Mouse (Mus musculus) spleen, postnatal 4 days (tissue): ENCODE results near the gene Dyrk1a.
A peak's percentile ranks its signal among the peaks of the same experiment; 100 is the strongest.
"Not testable (repeated sequence)": the region's sequence is repeated elsewhere in the genome, so short reads cannot be mapped to it uniquely, and the experiment has no call there.

Experiments used
- DNase-seq, 2 experiments: peaks; one replicate each; pipeline ENCODE4 v3.0.0; 2022; ENCODE audit warnings: low spot score in 2 of 2

Dyrk1a gene

DNA sequence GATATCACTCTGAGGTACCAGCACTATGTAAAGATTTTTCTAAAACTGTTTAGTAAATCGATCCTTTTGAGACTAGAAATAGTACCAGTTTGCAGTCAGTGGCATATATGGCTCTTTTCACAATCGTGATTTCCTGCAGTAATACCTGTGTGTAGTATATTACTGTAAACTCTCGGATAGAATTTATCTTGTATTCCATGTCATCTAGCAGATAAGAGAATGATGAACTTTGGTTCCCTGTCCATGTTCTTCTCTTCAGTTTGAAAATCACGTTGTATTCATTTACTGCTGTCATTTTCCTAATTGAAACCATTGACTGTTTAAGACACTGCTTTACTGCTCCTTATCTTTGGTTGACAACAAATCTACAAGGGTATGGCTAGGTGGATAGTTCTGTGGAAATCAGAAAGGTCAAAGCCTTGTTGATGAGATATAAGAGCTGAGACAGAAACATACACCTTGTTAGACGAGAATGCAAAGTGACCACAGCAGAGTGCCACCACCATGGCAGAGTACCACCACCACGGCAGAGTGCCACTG lies 62.7 kb downstream of the Dyrk1a start:
- DNase-seq: no peak

DNA sequence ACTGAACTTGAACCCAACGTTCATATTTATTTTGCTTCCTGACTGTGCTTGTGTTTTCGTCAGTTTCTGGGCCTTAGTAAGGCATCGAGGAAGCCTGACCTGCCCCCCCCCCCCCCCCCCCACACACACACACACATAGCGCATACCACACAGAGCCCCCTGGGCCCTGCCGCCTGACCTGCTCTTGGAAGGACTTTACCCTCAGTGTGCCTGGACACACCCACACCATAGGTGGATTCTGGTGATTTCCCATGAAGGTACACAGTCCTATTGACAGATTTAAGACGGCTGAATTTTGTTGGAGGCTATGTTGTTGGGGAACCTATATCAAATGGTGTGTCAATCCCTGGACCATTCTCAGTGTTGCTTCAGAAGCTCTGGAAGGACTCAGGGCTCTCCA lies 63.2 kb downstream of the Dyrk1a start:
- no peak for DNase-seq

DNA sequence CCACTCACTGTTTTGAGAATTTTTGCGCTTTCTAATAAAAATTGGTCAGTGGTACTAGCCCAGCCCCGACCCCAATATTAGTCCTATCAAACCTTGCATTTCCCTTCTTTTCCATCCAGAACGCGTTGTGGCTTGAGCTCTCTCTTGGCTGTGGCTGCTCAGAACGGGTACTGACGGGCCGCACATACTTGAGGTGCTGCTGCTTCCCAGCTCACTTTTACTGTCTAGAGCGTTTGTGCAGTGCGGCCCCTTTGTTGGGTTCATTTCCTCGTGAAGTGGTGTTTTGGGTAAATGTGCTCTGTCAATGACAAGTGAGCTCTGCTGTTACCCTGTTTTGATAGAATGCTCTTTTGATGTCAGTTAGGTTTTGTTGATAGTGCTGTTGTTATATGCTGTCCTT lies 67.6 kb downstream of the Dyrk1a start:
- DNase-seq: peak in 1 of 2 experiments; percentile 58

DNA sequence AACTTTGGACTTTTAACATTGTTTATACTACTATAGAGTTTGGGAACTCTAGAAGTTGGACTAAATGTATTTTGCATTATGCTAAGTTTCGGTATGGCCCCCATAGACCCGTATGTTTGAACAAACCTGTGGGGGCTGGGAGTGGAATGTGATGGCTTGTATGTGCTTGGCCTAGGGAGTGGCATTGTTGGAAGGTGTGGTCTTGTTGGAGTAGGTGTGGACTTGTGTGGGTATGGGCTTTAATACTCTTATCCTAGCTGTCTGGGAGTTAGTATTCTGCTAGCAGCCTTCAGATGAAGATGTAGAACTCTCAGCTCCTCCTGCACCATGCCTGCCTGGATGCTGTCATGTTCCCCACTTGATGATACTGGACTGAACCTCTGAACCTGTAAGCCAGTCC lies 72.0 kb downstream of the Dyrk1a start:
- DNase-seq: peak in 1 of 2 experiments; percentile 21

DNA sequence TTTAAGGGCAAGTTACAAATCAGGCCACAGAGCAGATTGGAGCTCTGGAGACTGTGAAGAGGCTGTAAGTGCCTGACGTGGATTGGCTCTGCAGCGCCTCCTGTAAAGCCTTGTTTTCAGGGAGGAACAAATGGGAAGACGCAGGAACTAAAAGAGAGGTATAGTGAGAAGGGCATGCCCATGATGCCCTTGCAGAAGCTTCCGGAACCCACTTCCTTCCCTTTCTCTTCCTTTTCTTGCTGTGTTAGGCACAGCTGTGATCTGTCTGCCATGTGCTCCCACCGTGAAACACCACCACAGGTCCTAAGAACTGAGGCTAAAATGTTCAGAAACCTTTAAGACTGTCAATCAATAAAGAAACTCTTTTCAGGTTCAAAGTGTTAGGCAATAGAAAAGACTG lies 77.3 kb downstream of the Dyrk1a start:
- DNase-seq: no peak

DNA sequence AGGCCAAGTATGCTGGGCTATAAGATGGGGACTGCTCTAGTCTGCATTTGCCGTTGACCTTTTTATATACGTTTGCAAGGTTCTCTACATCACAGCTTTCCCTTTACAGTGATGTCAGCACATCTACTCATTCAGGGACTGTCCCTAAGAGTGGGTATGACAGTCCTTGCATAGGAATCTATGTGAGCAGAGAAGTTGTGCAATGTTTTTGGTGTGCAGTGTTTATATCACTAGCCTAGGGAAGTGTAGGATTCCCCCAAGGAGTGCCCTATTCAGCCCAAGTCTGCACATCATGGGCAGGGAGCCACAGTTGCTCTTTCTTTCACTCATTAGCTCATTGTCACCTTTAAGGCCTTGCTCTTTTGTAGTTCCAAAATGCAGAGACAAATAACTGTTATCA lies 78.1 kb downstream of the Dyrk1a start:
- peak in 1 of 2 experiments; percentile 32 for DNase-seq

DNA sequence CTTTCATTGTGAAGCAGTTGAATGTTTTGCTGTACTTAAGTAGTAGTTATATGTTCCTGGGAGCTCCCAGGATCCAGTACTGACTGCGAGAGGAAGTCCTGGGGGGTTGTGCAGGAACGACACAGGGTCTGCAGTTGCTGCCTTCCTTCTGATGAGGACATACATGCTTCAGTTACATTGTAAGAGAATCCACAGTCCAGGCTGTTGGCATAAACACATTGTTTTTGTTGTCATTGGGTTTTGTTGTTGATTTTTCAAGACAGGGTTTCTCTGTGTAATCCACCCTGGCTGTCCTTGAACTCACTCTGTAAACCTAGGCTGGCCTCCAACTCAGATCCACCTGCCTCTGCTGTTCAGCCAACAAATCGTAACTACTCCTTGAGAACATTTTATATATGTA lies 80.1 kb downstream of the Dyrk1a start:
- DNase-seq: no peak

DNA sequence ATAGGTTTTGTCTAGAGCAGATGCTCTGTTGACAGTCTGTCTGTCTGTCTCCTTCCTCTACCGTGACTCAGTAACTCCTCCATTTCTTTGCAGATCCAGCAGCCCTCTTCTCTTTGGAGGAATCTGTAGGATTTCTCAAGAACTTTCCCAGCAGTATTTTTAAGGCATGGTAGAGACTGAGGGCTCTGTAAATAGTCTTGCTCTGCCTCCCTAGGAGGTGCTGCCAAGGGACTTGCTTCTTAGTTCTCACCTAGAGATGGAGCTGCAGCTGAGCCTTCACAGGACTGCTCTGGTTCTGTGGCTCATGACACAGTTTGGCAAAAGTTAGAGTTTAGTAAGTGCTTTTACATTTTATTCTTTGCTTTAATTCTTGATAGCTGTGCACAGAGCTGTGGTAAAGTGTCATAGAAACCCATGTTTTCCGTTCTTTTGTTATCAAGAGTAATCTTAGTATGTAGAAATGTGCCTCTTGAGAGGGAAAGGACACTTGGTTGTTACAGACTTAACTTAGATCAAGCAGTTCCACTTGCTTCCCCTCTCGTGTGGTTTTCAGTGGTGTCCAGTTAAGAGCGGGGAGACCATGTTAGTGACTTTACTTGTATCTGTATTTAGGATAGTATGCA lies 82.4 kb downstream of the Dyrk1a start:
- no peak for DNase-seq

DNA sequence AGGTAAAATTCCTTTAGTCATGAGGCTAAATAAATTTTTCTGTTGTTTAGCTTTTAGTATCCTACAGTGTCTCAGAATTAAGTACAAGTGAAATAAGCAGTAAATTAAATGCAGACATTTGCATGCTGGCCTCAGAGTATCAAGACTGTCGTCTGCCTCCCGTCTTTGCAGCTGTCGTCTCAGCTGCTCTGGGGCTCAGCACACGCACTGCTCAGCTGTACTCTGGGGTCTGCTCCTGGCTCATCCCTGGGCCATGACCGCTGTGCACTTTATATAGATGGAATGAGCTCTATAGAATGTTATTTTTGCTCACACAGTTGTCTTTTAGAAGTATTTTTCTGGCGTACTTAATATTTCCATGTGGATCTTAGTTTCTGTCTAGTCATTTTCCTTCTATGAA lies 85.3 kb downstream of the Dyrk1a start:
- no peak for DNase-seq

DNA sequence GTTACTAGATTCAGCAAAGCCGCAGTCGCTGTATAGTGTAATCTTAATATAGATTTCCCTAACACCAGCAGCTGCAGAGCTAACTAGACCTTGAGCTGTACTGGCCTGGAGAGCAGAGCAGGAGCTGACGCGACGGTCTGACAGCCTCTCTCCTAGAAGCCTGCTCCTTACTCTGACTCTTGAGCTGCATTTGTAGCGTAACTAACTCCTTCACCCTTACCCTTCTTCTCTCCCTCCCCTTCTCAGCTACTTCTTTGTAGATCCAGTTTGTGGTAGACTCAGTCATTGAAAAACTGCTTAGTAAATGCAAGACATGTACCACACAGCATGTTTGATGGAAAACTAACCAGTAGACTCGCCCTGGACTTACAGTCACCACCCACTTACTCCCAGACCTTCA lies 87.1 kb downstream of the Dyrk1a start:
- DNase-seq: no peak

DNA sequence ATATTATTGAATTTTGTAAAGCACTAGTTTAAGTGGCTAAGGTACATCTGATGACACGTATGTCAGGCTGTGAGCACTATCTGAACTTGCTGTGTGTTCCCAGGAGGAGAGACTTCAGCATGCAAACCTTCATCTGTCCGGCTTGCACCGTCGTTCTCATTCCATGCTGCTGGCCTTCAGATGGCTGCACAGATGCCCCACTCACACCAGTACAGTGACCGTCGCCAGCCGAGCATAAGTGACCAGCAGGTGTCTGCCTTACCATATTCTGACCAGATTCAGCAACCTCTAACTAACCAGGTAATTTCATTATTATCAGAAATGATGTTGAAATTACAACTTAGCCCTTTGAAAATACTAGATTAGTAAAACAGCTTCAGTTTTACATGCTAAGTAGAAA lies 89.6 kb downstream of the Dyrk1a start:
- DNase-seq: no peak

DNA sequence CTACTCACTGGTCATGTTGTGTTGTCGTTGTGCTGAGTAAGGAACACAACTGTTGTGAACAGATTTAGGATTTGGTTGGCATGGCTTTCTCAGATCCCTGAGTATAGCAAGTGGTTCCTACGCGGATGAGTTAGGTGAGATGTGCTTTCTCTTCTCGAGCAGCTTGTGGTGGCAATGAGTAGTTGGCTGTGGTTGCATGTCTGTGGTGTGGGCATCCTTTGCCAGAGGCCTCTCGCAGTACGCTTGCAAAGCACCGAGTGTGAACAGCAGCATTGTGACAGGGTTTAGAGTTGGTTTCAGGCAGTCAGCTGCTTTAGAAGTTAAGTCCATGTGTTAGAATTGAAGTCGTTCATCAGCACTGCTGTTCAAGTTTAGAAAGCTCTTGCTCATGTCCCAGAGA lies 90.4 kb downstream of the Dyrk1a start:
- no peak for DNase-seq

DNA sequence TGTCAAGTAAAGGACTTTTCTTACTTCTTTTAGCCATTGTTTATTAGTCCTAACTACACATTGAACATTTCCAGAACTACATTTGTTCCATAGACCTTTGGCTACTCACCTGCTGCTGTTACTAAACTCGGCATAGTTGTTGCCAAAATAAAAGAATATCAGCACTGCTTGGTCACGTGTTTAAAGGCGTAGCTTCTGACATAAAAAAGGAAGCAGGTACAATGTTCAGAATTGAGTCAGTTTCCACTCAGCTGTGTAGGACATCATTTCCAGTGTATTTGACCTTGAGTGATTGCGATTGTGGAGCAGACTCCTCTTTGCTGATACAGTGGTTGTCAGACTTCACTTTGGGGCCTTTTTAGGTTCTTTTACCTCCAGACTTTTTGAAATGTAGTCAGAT lies 97.7 kb downstream of the Dyrk1a start:
- DNase-seq: no peak

DNA sequence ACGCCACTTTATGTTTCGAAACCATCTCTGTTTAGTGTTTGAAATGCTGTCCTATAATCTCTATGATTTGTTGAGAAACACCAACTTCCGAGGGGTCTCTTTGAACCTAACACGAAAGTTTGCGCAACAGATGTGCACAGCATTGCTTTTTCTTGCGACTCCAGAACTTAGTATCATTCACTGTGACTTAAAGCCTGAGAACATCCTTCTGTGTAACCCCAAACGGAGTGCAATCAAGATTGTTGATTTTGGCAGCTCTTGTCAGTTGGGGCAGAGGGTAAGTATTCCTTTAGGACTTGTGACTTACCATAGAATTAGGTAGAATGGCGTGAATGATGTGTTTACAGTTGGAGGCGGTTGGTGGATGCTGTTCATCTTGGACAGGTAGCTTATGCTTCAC lies 101.5 kb downstream of the Dyrk1a start:
- no peak for DNase-seq

DNA sequence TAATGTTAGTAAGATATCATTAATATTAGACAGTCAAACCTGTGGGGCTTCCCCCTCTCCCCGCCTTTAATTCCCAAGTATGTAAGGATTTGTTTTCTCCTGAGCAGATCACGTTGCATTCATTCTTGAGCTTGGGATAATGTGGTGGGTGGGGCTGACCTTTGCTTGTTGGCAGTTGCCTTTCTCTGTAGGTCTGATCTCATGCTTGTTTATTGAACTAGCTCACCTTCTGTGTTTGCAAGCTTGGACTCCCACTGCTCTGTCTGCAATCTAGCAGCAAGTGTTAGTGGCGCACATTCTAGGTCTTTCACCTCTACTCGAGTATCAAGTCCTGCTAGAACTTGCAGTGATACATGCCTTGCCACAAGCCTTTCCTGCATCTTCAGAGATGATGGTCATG lies 111.1 kb downstream of the Dyrk1a start:
- peak in 1 of 2 experiments; percentile 4 for DNase-seq

DNA sequence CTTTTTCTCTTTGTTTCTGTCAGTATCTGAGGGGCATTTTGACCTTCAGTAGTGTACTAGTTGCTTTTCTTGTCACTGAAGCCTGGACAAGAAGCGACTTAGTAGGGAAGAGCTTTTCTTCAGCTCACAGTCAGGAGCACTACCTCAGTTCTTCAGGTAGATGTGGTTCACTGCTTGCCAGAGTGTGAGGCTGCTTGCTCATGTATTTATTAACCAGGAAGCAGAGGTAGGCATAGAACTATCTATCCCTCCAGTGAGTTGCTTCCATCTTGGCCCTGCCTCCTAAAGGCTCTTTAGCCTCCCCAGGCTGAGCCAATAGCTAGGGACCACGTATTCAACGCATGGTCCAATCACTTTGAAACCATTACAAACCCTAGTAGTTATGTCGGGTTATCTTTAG lies 112.0 kb downstream of the Dyrk1a start:
- DNase-seq: peak in 1 of 2 experiments; percentile 3

DNA sequence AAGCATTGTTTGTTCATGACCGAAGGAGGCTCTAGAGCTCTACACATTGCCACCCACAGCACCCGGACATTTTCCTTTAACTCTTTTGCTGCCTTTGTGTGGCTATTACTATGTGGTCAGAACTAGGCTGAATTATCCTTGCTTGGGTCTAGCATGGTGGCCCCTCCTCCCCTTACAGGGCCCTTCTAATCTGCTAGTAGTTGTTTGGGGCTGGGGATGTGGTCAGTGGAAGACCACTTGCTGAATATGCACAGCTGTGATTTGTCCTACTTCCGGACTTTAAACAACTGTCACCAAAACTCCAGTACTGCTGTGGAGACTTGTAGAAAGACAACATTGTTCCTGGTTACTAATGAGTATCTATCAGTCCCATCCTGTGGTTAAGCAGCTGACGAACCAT lies 114.2 kb downstream of the Dyrk1a start:
- peak in 1 of 2 experiments; percentile 8 for DNase-seq

DNA sequence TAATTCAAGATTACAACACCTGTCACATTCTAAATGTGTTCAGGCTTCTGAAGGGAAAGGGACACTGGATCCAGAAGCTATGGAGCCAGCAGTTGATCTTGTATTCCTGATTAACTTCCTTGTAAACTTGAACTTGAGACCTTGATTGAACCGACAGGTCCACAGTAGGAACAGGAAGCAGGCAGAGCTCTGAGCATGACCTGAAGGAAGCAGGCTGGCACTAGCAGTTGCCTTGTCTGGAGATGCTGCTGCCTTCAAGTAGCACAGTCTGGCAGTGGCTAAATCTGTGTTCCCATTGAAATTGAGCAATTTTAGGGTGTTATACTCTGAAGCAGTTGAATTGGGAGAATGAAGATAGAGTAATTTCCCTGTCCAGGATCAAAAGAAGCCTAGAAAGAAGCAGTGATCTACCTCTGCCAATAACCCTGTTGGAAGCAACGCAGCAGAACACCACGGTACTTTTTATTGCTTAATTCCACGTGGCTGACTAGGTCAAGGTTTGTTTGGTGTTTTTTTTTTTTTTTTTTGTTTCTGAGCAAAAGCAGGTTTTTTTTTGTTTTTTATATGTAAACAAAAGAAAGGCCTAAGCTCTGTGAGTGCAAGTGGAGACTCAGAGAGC lies 124.0 kb downstream of the Dyrk1a start:
- DNase-seq: no peak

DNA sequence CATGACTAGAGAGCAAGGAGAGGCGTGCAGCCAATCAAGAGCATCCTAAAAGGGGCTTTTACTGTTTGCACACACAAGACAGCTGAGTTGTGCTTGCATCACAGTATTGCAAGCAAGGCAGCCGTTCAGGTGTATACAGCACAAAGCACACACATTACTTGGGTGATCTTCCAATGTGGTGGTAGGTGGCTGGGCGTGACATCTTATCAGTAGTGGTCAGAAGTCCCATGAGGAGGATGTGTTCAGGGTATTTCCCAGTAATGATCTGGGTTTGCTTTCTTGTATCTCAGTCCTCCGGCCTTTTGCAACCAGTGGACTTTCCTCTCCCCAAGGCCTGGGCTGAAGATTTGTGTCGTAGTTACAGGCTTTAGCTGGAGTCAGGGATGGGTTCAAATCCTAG lies 127.7 kb downstream of the Dyrk1a start:
- DNase-seq: no peak

DNA sequence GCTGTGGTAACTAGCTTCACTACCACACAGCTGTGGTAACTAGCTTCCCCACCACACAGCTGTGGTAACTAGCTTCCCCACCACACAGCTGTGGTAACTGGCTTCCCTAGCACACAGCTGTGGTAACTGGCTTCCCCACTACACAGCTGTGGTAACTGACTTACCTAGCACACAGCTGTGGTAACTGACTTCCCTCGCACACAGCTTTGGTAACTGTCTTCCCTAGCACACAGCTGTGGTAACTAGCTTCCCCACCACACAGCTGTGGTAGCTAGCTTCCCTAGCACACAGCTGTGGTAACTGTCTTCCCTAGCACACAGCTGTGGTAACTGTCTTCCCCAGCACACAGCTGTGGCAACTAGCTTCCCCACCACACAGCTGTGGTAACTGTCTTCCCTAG lies 128.4 kb downstream of the Dyrk1a start:
- not testable (repeated sequence) for DNase-seq

DNA sequence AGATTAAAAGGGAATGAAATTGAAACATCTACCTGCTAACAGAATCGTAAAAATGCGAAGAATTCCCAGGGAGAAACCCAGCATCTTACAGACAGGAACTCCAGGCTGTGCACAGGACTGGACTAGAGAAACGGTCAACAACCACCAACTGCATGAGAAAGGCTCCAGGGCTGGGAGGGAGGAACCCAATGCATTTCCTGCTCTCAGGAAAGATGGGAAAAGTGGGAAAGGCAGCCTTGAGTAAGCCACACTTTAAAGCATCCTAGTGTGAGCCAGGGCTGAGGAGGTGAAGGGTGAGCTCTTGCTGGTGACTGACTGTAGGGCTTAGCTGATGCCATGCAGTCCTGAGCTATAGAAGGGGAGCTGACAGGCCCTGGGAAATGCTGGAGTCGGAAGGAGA lies 131.3 kb downstream of the Dyrk1a start:
- DNase-seq: no peak

DNA sequence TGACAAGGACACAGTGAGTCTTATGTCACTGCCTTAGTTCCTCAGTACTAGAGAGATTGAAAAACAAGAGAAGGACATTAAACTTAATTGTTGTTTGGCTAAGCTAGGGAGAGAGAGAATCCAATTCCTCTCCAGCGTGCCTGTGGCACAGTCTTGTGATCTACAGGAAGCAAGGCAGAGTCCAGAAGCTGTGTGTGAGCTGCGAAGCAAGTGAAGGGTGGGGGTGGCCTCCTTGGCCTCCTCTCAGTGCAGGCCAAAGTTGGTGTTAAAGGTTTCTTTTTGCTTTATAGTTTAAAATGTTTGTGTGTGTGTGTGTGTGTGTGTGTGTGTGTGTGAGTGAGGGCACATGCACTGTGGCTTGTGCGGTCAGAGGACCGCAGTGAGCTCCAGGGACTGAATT lies 132.2 kb downstream of the Dyrk1a start:
- DNase-seq: no peak

DNA sequence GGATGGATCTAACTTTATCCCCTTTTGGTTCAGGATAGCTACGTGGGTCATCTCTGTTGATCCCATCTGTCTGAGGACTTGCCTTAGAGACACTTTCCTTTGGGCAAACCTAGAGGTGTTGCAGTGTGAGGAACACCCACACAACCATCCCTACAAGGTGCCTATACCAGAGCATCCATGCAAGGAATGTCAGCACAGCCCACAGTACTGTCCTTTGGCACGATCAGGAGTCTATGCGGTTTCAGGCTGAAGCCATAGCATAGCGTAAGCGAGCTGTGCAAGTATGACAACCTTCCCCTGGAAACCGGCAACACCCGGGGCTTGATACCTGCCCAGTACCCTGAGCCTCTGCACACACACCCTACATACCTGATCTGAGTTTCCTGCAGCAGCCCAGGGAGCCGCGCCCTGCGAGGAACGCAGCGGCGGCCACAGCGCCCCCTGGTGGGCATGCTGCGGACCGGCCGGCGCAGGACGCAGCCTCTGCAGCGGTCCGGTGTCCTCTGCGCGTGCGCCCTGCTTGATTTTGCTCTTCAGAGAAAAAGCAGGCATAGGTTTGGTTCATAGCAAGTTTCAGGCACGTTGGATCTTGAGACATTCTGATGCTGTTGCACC lies 143.8 kb downstream of the Dyrk1a start:
- DNase-seq: peak; percentile 70 to 92
